Mouse (Mus musculus) ES-Bruce4 (cell line): Measurements from ENCODE around the gene Lars2. TPM values are rescaled to one million over a fixed set of nuclear protein-coding genes. Genes with fewer than 3 reads are reported as not detected.

ENCODE experiments used
- H3K27ac ChIP-seq: 2 replicates; pipeline ENCODE4 v1.5.1; 2012; ENCODE audit warnings: low read length, inconsistent platforms; ENCODE audit not compliant: insufficient read depth
- H3K27me3 ChIP-seq: 2 replicates; pipeline ENCODE4 v1.6.1; 2012; ENCODE audit warnings: mild to moderate bottlenecking, low read length, inconsistent platforms; ENCODE audit not compliant: control insufficient read depth, poor library complexity, insufficient read depth, severe bottlenecking
- H3K36me3 ChIP-seq: 2 replicates; pipeline ENCODE4 v1.6.1; 2012; ENCODE audit warnings: inconsistent platforms, mild to moderate bottlenecking, low read length, moderate library complexity; ENCODE audit not compliant: control insufficient read depth, poor library complexity, insufficient read depth, severe bottlenecking
- H3K4me1 ChIP-seq: one replicate; pipeline ENCODE4 v1.8.1; 2011; ENCODE audit warnings: low read length; ENCODE audit not compliant: control insufficient read depth, insufficient read depth
- H3K4me3 ChIP-seq: 2 replicates; pipeline ENCODE4 v1.5.1; 2011; ENCODE audit warnings: low read depth, mild to moderate bottlenecking, low read length
- H3K9ac ChIP-seq: 2 replicates; pipeline ENCODE4 v1.6.1; 2012; ENCODE audit warnings: low read depth, mild to moderate bottlenecking, inconsistent platforms; ENCODE audit not compliant: poor library complexity, severe bottlenecking
- H3K9me3 ChIP-seq: replicated peaks from 2 replicates; pipeline ENCODE4 v1.6.1; 2012; ENCODE audit warnings: mild to moderate bottlenecking, low read length, inconsistent platforms; ENCODE audit not compliant: control insufficient read depth, poor library complexity, insufficient read depth, severe bottlenecking
- CTCF ChIP-seq: IDR thresholded peaks from one replicate; pipeline ENCODE4 v1.8.1; 2011; ENCODE audit warnings: low read depth, low read length
- EP300 ChIP-seq: IDR thresholded peaks from 2 replicates; pipeline ENCODE4 v1.6.1; 2011; ENCODE audit warnings: low read depth, low read length; ENCODE audit not compliant: insufficient read depth
- POLR2A ChIP-seq: IDR thresholded peaks from one replicate; pipeline ENCODE4 v1.8.1; 2011; ENCODE audit warnings: low read length; ENCODE audit not compliant: insufficient read depth
- polyA plus RNA-seq: library from polyadenylated mRNA; stranded (reverse); fragments of >200 nt; gene quantifications from 2 replicates; pipeline ENCODE4 v1.2.4, GENCODE M21; 2011; ENCODE audit warnings: low read depth; ENCODE audit not compliant: missing spikeins, insufficient read depth, insufficient read length

The Lars2 gene
- polyA plus RNA-seq, 1 experiment: 6,627 TPM

GRCm38 (mm10) chr9:123500480-123500879 is 133.8 kb downstream of the Lars2 start:
- Histone ChIP-seq H3K27ac (no peak overlapping the region), H3K4me3 (no peak overlapping the region), H3K4me1 (peaks cover 3% of the 10 kb centered on the region), H3K9ac (no peak overlapping the region), H3K27me3 (no peaks in the 10 kb centered on the region), H3K9me3 (no peaks in the 10 kb centered on the region), H3K36me3 (peaks cover 2% of the 10 kb centered on the region; the same call in 1 of the 2 replicates)
- TF ChIP-seq POLR2A: no peak
- TF ChIP-seq CTCF: no peak
- TF ChIP-seq EP300: no peak

GRCm38 (mm10) chr9:123503171-123503834 is 136.6 kb downstream of the Lars2 start:
- no peak for TF ChIP-seq EP300
- TF ChIP-seq POLR2A: no peak
- Histone ChIP-seq H3K27me3 (no peaks in the 10 kb centered on the region), H3K4me1 (peaks cover 3% of the 10 kb centered on the region), H3K27ac (no peak overlapping the region), H3K9me3 (no peaks in the 10 kb centered on the region), H3K36me3 (peaks cover 2% of the 10 kb centered on the region; the same call in 1 of the 2 replicates), H3K9ac (no peak overlapping the region), H3K4me3 (no peak overlapping the region)

- Histone ChIP-seq H3K27me3 (no peaks in the 10 kb centered on the region), H3K9ac (no peak overlapping the region), H3K27ac (no peak overlapping the region), H3K9me3 (no peaks in the 10 kb centered on the region), H3K36me3 (peaks cover 2% of the 10 kb centered on the region; the same call in 1 of the 2 replicates), H3K4me3 (no peak overlapping the region), H3K4me1 (no peaks in the 10 kb centered on the region)
- TF ChIP-seq POLR2A (no peak), CTCF (peak; percentile 92)
These were observed 137.6 kb downstream of the Lars2 start for GRCm38 (mm10) chr9:123504325-123504724.

GRCm38 (mm10) chr9:123505598-123505997 is 138.9 kb downstream of the Lars2 start:
- Histone ChIP-seq H3K36me3 (peaks cover 2% of the 10 kb centered on the region; the same call in 1 of the 2 replicates), H3K4me3 (no peak overlapping the region), H3K9me3 (no peaks in the 10 kb centered on the region), H3K4me1 (no peaks in the 10 kb centered on the region), H3K27me3 (no peaks in the 10 kb centered on the region), H3K27ac (no peak overlapping the region), H3K9ac (no peak overlapping the region)
- TF ChIP-seq POLR2A (no peak), EP300 (no peak), CTCF (no peak)

GRCm38 (mm10) chr9:123506270-123507146 is 139.8 kb downstream of the Lars2 start:
- Histone ChIP-seq H3K27ac (no peak overlapping the region), H3K9ac (no peak overlapping the region), H3K27me3 (no peaks in the 10 kb centered on the region), H3K4me1 (no peaks in the 10 kb centered on the region), H3K9me3 (no peaks in the 10 kb centered on the region), H3K36me3 (peaks cover 9% of the 10 kb centered on the region), H3K4me3 (no peak overlapping the region)
- TF ChIP-seq CTCF: peak; percentile 24
- TF ChIP-seq POLR2A: no peak

- peaks cover 9% of the 10 kb centered on the region for H3K36me3 ChIP-seq
- no peaks in the 10 kb centered on the region for H3K27me3 ChIP-seq
- H3K27ac ChIP-seq: no peak overlapping the region
- TF ChIP-seq POLR2A (no peak), CTCF (no peak), EP300 (no peak)
- H3K4me3 ChIP-seq: no peak overlapping the region
- no peaks in the 10 kb centered on the region for H3K4me1 ChIP-seq
- H3K9ac ChIP-seq: no peak overlapping the region
- H3K9me3 ChIP-seq: no peaks in the 10 kb centered on the region
These were observed 140.7 kb downstream of the Lars2 start for GRCm38 (mm10) chr9:123507380-123507779.
